Mouse (Mus musculus) frontal cortex, postnatal 10 days (tissue): Measurements from ENCODE around the gene Gpatch1.
A peak's percentile ranks its signal among the peaks of the same experiment; 100 is the strongest.

Source experiments
- DNase-seq, 2 experiments: peaks; one replicate each; pipeline ENCODE4 v3.0.0; 2022; ENCODE audit warnings: low spot score in 2 of 2, mixed read lengths in 1 of 2

Gene Gpatch1

GRCm38 (mm10) chr7:35235308-35235707 lies 82.9 kb downstream of the Gpatch1 start:
- peak; percentile 58 to 71 for DNase-seq

GRCm38 (mm10) chr7:35234361-35235245 lies 83.6 kb downstream of the Gpatch1 start:
- DNase-seq: peak; percentile 94 to 99

- no peak for DNase-seq
These were observed 84.4 kb downstream of the Gpatch1 start for GRCm38 (mm10) chr7:35233861-35234260.

- DNase-seq: no peak
These were observed 85.3 kb downstream of the Gpatch1 start for GRCm38 (mm10) chr7:35232796-35233455.

- no peak for DNase-seq
These were observed 87.9 kb downstream of the Gpatch1 start for GRCm38 (mm10) chr7:35230333-35230732.
